Mouse (Mus musculus) liver, embryonic 13.5 days (tissue): ENCODE data around the gene Tmem107. TPM values are rescaled to one million over a fixed set of nuclear protein-coding genes. Genes with fewer than 3 reads are reported as not detected.
A peak's percentile ranks its signal among the peaks of the same experiment; 100 is the strongest.

ENCODE experiments used
- ATAC-seq: fragments of 200-750 bp; cut with Nextera tagmentation; 2 replicates; pipeline ENCODE4 v1.8.0; 2017; ENCODE audit warnings: low read depth, mild to moderate bottlenecking, moderate number of reproducible peaks, moderate library complexity
- DNase-seq: peaks from one replicate; pipeline ENCODE4 v3.0.0; 2022
- H3K27ac ChIP-seq: fragments of 300-500 bp; sonication (generic); 2 replicates; pipeline ENCODE4 v1.5.1; 2015; ENCODE audit warnings: moderate library complexity, mild to moderate bottlenecking, inconsistent platforms
- H3K27me3 ChIP-seq: fragments of 300-500 bp; sonication (generic); 2 replicates; pipeline ENCODE4 v1.6.1; 2015; ENCODE audit warnings: mild to moderate bottlenecking, inconsistent platforms
- H3K36me3 ChIP-seq: fragments of 300-500 bp; sonication (generic); 2 replicates; pipeline ENCODE4 v1.6.1; 2015; ENCODE audit warnings: mild to moderate bottlenecking, inconsistent platforms
- H3K4me1 ChIP-seq: fragments of 300-500 bp; sonication (generic); replicated peaks from 2 replicates; pipeline ENCODE4 v1.6.1; 2015; ENCODE audit warnings: inconsistent platforms
- H3K4me2 ChIP-seq: fragments of 300-500 bp; sonication (generic); 2 replicates; pipeline ENCODE4 v1.6.1; 2015; ENCODE audit warnings: inconsistent platforms, mild to moderate bottlenecking, moderate library complexity
- H3K4me3 ChIP-seq: fragments of 300-500 bp; sonication (generic); replicated peaks from 2 replicates; pipeline ENCODE4 v1.5.1; 2015; ENCODE audit warnings: mild to moderate bottlenecking, inconsistent platforms
- H3K9ac ChIP-seq: fragments of 300-500 bp; sonication (generic); 2 replicates; pipeline ENCODE4 v1.6.1; 2015; ENCODE audit warnings: mild to moderate bottlenecking, inconsistent platforms
- H3K9me3 ChIP-seq: fragments of 300-500 bp; sonication (generic); replicated peaks from 2 replicates; pipeline ENCODE4 v1.6.1; 2016; ENCODE audit warnings: inconsistent platforms
- WGBS: fragments of 180-500 bp; shearing (Covaris S2); methylation state at CpG from one replicate; pipeline ENCODE4 v1.1.7; 2015; ENCODE audit not compliant: insufficient replicate concordance; 5-methylcytosine and 5-hydroxymethylcytosine counted together
- polyA plus RNA-seq: library from polyadenylated mRNA; unstranded; fragments of >200 nt; fragmentation: Nextera tagmentation; extraction: Ambion mirVana; gene quantifications from 2 replicates; pipeline ENCODE4 v1.2.1, GENCODE M21; 2015

The Tmem107 gene
- polyA plus RNA-seq, 1 experiment from 2014 or later, result 30.8 TPM

GRCm38 (mm10) chr11:69111051-69111810 lies 40.6 kb downstream of the Tmem107 start:
- peak overlapping the region; percentile 55 for H3K4me3 ChIP-seq
- peaks cover 27% of the 10 kb centered on the region for H3K4me1 ChIP-seq
- 0 out of 2 replicates have a peak, but pooled peaks cover 3% of the 10 kb centered on the region for H3K27me3 ChIP-seq
- no peaks in the 10 kb centered on the region for H3K9me3 ChIP-seq
- H3K9ac ChIP-seq, result peak overlapping the region; percentile 56
- H3K4me2 ChIP-seq, result peak overlapping the region; percentile 65
- H3K36me3 ChIP-seq, result peaks cover 31% of the 10 kb centered on the region
- peak overlapping the region; percentile 13; the same call in 1 of the 2 replicates for H3K27ac ChIP-seq
- ATAC-seq, result no peak
- 4% methylated on average over 21 of the region's 21 CpGs for WGBS
- DNase-seq, result no peak

- no peak overlapping the region for H3K27ac ChIP-seq
- H3K9ac ChIP-seq, result peak overlapping the region; percentile 56; the same call in 1 of the 2 replicates
- H3K4me2 ChIP-seq, result peak overlapping the region; percentile 65
Observed at GRCm38 (mm10) chr11:69111865-69112264, 41.3 kb downstream of the Tmem107 start.

GRCm38 (mm10) chr11:69114018-69114417 lies 43.4 kb downstream of the Tmem107 start:
- H3K4me3 ChIP-seq, result no peak overlapping the region
- H3K9ac ChIP-seq, result no peak overlapping the region
- ATAC-seq (no peak), DNase-seq (no peak)
- H3K9me3 ChIP-seq, result no peaks in the 10 kb centered on the region
- H3K4me2 ChIP-seq, result no peak overlapping the region
- no peak overlapping the region for H3K27ac ChIP-seq
- peaks cover 11% of the 10 kb centered on the region for H3K27me3 ChIP-seq
- 46% methylated on average over 3 of the region's 3 CpGs for WGBS
- H3K36me3 ChIP-seq, result peaks cover 5% of the 10 kb centered on the region
- H3K4me1 ChIP-seq, result peaks cover 46% of the 10 kb centered on the region

More at GRCm38 (mm10) chr11:69111865-69112264, 41.3 kb downstream of the Tmem107 start:
- Histone ChIP-seq H3K27me3 (0 out of 2 replicates have a peak, but pooled peaks cover 8% of the 10 kb centered on the region), H3K4me3 (peak overlapping the region; percentile 55), H3K9me3 (no peaks in the 10 kb centered on the region), H3K4me1 (peaks cover 28% of the 10 kb centered on the region), H3K36me3 (peaks cover 26% of the 10 kb centered on the region)
- 40% methylated on average over 4 of the region's 4 CpGs for WGBS
- ATAC-seq (no peak), DNase-seq (no peak)

GRCm38 (mm10) chr11:69114621-69115020 lies 44.0 kb downstream of the Tmem107 start:
- no peaks in the 10 kb centered on the region for H3K36me3 ChIP-seq
- H3K4me1 ChIP-seq, result peaks cover 46% of the 10 kb centered on the region
- no peak overlapping the region for H3K27ac ChIP-seq
- DNase-seq, result no peak
- H3K4me3 ChIP-seq, result no peak overlapping the region
- peaks cover 17% of the 10 kb centered on the region for H3K27me3 ChIP-seq
- no peak overlapping the region for H3K4me2 ChIP-seq
- no peak for ATAC-seq
- no peaks in the 10 kb centered on the region for H3K9me3 ChIP-seq
- WGBS, result 63% methylated on average over 3 of the region's 3 CpGs
- H3K9ac ChIP-seq, result no peak overlapping the region

- H3K9ac ChIP-seq, result no peak overlapping the region
- 55% methylated on average over 5 of the region's 5 CpGs for WGBS
- no peaks in the 10 kb centered on the region for H3K36me3 ChIP-seq
- H3K9me3 ChIP-seq, result no peaks in the 10 kb centered on the region
- H3K27me3 ChIP-seq, result peaks cover 39% of the 10 kb centered on the region
- H3K4me1 ChIP-seq, result peaks cover 54% of the 10 kb centered on the region
- no peak for DNase-seq
- H3K4me3 ChIP-seq, result peak overlapping the region; percentile 74
- no peak overlapping the region for H3K27ac ChIP-seq
- ATAC-seq, result no peak
- H3K4me2 ChIP-seq, result peak overlapping the region; percentile 99
Observed at GRCm38 (mm10) chr11:69116843-69117242, 46.2 kb downstream of the Tmem107 start.

- peak overlapping the region; percentile 74 for H3K4me3 ChIP-seq
- peak overlapping the region; percentile 99 for H3K4me2 ChIP-seq
- no peaks in the 10 kb centered on the region for H3K9me3 ChIP-seq
- WGBS, result under 1% methylated on average over 45 of the region's 45 CpGs
- peak; percentile 68 for DNase-seq
- ATAC-seq, result peak; percentile 34
- no peaks in the 10 kb centered on the region for H3K36me3 ChIP-seq
- H3K27me3 ChIP-seq, result peaks cover 47% of the 10 kb centered on the region
- peak overlapping the region; percentile 81 for H3K9ac ChIP-seq
- peak overlapping the region; percentile 66 for H3K27ac ChIP-seq
- H3K4me1 ChIP-seq, result peaks cover 61% of the 10 kb centered on the region
Observed at GRCm38 (mm10) chr11:69117737-69118695, 47.4 kb downstream of the Tmem107 start.

- H3K9ac ChIP-seq, result peak overlapping the region; percentile 81
Observed at GRCm38 (mm10) chr11:69118765-69119164, 48.2 kb downstream of the Tmem107 start.

GRCm38 (mm10) chr11:69119446-69120155 lies 49.0 kb downstream of the Tmem107 start:
- WGBS, result 41% methylated on average over 14 of the region's 14 CpGs
- Histone ChIP-seq H3K9me3 (no peaks in the 10 kb centered on the region), H3K27me3 (peaks cover 47% of the 10 kb centered on the region), H3K36me3 (no peaks in the 10 kb centered on the region), H3K4me2 (peak overlapping the region; percentile 99), H3K4me3 (peak overlapping the region; percentile 74), H3K27ac (no peak overlapping the region), H3K9ac (peak overlapping the region; percentile 57; the same call in 1 of the 2 replicates), H3K4me1 (peaks cover 64% of the 10 kb centered on the region)
- no peak for ATAC-seq
- DNase-seq, result no peak

More at GRCm38 (mm10) chr11:69118765-69119164, 48.2 kb downstream of the Tmem107 start:
- H3K36me3 ChIP-seq, result no peaks in the 10 kb centered on the region
- DNase-seq, result peak; percentile 82
- peaks cover 64% of the 10 kb centered on the region for H3K4me1 ChIP-seq
- H3K9me3 ChIP-seq, result no peaks in the 10 kb centered on the region
- WGBS, result 3% methylated on average over 15 of the region's 15 CpGs
- peak overlapping the region; percentile 99 for H3K4me2 ChIP-seq
- no peak overlapping the region for H3K27ac ChIP-seq
- peaks cover 47% of the 10 kb centered on the region for H3K27me3 ChIP-seq
- peak overlapping the region; percentile 74 for H3K4me3 ChIP-seq
- peak; percentile 24; the same call in 1 of the 2 replicates for ATAC-seq

GRCm38 (mm10) chr11:69120221-69121000 lies 49.8 kb downstream of the Tmem107 start, which contains the start of gene Hes7:
Hes7 (plus strand) TSS chr11:69120404.
- H3K9me3 ChIP-seq, result no peaks in the 10 kb centered on the region
- peak within 1 kb of the TSS; percentile 75 for H3K9ac ChIP-seq
- peak within 1 kb of the TSS; percentile 99 for H3K4me2 ChIP-seq
- peaks cover 66% of the 10 kb centered on the region for H3K4me1 ChIP-seq
- DNase-seq (no peak), ATAC-seq (no peak)
- peaks cover 47% of the 10 kb centered on the region for H3K27me3 ChIP-seq
- peak within 1 kb of the TSS; percentile 74 for H3K4me3 ChIP-seq
- no peaks in the 10 kb centered on the region for H3K36me3 ChIP-seq
- 2% methylated on average over 27 of the region's 27 CpGs for WGBS
- no peak within 1 kb of the TSS for H3K27ac ChIP-seq
